Mouse (Mus musculus): ENCODE results near the gene Dtnb.

DNA sequence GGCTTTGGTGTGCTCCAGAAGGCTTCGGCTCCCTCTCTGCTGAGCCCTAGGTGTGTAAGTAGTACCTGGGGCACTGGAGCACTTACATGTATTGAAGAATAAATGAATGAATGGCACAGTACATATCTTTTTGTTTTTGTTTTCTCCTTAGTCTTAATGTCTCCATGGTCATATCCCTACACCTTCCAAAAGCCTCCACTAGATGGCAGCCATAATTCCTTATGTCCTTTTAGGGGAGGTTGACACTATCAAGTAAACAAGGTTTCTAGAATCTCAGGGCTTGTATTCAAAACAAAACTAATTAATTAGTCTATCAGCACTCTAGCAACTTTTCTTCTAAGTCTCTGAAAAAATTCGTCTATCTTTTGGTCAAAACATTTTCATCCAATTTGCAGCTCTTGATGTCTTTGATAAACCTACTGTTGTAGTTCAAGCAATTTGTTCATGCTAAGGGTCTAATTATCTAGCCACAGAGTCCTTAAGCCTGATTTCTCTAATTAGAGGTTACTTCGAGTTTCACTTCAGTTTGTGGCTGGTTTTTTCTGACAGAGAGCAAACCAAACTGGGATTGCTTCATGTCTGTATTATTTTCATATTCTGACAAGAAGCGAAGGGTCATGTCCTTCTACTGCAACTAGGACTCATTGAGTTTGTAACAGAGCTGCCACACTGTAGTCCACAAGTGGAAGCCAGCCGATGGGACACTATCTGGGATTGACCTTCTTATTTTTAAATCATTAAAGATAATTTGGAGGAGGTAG, 123.7 kb downstream of the Dtnb start:
- TF ChIP-seq GATA1 (IDR thresholded peaks at IDR 0.05; ENCODE audit: borderline replicate concordance, low read length) = no peak
- TF ChIP-seq FLI1 (IDR thresholded peaks at IDR 0.05; ENCODE audit: low read length) = no peak

Data from megakaryocyte, embryonic 14.5 days (primary cell).